Mouse (Mus musculus): ENCODE measurements around the gene Ehmt1. TPM values are rescaled to one million over a fixed set of nuclear protein-coding genes. Genes with fewer than 3 reads are reported as not detected.
"Not testable (repeated sequence)": the region's sequence is repeated elsewhere in the genome, so short reads cannot be mapped to it uniquely, and the experiment has no call there.

Ehmt1 gene
- total RNA-seq (2021) = 10 to 100 TPM; 31.7 to 36.7 TPM

DNA sequence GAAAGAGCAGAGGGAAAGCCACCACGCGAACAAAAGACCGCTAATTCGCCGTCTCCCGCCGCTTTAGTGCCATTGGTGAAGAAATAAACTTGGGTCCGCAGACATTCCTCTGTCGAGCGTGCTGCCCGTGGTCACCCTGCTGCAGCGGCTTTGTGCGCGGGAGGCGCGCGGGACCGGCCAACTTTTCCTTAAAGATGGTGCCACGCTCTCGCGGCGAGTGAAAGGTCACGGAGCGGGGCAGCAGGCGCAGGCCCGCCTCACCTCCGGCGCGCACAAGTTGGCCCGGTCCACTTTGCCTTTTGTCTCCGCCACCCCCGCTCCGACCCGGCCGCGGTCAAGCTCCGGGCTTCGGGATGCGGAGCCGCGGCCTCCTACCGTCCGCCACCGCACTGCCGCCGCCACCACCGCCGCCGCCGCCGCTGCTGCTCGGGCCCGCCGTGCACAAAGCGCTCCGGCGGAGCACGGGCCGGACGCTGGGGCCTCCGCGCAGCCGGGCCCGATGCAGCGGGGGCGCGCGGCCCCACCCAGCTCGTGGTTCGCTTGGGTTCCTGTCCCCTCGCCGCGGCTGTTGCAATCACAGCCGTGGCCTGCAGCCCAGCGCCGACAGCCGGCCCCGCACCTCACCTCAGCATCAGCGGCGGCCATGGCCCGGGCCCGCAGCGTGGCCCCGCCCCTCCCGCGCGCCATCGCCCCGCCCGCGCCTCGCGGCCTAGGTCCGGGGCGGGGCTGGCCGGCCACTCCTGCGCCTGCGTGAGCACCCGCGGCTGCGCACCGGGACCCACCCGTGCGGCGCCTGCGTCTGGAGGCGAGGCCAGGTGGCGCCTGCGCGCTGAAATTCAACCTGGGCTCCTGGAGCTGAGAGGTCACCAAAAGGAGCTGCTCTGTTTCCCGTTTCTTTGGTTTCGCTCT is at the start of gene Ehmt1:
Gene Ehmt1 (minus strand): TSS at position 685 of the 909 bp plus-strand sequence.
- intact Hi-C loops (cut with DNase I) = loop anchor here (5.0 kb wide), 1 partner anchor 67 kb away; no protein-coding TSS in a partner anchor

DNA sequence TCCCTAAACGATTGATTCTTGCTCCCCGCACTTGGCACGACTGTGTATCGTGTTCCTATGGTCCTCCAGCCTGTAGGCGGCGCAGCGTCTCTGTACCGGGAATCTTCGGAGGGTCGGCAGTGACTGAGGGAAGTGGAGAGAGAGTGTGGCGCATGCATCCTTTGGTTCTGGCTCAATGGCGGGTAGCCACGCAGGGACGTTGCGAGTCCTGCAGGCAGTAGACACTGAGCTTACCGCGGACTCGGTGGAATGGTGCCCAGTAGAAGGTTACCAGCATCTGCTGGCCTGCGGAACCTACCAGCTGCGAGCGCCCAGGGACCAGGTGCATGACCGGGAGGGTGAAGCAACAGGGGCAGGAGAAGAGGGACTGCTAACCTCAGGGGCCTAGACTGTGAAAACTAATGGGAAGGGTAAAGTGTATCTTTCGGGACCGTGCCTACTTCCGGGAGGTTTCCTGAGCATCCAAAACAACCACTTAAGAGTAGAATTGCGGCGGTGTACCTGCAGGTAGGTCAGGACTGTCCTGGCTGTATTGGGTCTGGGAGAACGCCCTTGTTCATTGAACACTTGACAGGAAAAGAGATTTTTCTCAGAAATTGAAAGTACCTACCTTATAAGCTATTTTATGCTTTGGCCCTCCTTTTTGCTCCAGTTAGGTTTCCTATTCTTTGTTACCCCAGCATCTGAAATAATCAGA is 43.0 kb upstream of the Ehmt1 start, which contains the start of gene Dph7:
Gene Dph7 (plus strand): TSS at position 97 of the 697 bp plus-strand sequence.
- DNase-seq = peak; percentile 84 to 86
- intact Hi-C loops (cut with DNase I) = loop anchor here (2.0 kb wide), 1 partner anchor 38 kb away; no protein-coding TSS in a partner anchor

More for the DNA sequence above, at the start of gene Ehmt1:
- DNase-seq = peak; percentile 95

- no peak for DNase-seq
- intact Hi-C loops (cut with DNase I) = no loop called here
Measured at GRCm38 (mm10) chr2:24960910-24961309, 41.5 kb upstream of the Ehmt1 start.

DNA sequence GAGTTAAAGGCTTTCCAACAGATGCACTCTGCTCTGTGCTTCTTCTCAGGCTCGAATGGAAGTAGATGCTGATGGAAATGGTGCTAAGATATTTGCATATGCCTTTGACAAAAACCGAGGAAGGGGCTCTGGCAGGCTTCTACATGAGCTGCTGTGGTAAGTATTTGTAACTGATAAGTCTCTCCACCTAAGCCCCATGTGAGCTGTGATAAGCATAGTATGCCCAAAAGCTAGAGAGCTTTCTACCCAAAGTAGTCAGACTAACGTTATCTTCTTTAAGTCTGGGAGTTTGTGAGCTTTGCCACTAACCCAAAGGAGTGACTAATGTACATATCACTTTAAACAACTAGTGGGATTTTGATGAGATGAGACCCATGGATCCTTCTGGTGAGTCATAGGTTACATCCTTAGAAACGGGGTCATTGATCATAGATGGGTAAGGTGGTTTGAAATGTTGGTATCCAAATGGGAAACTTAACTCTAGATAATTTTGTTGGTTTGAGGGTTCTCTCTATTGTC is 33.2 kb upstream of the Ehmt1 start:
- intact Hi-C loops (cut with DNase I) = no loop called here
- DNase-seq = no peak

DNA sequence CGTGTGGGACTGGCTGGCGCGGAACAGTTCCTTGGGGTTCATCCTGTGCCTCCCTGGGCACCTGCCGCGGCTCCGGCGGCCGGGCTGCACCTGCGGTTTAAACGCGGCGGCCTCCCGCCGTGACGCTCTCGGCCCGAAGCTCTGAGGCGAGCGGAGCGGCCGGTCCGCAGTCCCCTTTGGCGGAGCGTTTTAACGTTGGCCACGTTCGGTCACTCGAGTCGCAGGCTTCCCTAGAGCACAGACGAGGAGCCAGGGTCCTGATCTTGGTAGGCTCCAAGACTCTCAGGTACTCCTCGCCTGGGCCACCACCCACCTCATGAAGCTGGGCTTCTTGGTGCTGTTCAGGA is 30.7 kb upstream of the Ehmt1 start:
- no peak for DNase-seq
- intact Hi-C loops (cut with DNase I) = no loop called here

- peak; percentile 97 to 98 for DNase-seq
- intact Hi-C loops (cut with DNase I) = loop anchor here (2.0 to 10.0 kb wide), 2 partner anchors 27 to 375 kb away; no protein-coding TSS in a partner anchor
Measured at GRCm38 (mm10) chr2:24949421-24950188, 30.2 kb upstream of the Ehmt1 start, which contains the start of gene Zmynd19. TSS of gene Zmynd19 (plus strand) at chr2:24949792.

DNA sequence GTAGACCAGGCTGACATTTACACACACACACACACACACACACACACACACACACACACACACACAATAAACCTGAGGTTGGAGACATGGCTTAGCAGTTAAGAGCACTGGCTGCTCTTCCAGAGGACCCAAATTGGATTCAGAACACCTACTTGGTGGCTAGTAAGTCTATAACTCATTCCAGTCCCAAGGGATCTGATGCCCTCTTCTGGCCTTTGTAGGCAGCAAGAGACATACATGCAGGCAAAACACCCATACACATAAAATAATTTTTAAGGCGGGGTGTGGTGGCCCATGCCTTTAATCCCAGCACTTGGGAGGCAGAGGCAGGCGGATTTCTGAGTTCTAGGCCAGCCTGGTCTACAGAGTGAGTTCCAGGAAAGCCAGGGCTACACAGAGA is 24.9 kb upstream of the Ehmt1 start:
- intact Hi-C loops (cut with DNase I) = loop anchor here (2.0 to 10.0 kb wide), 2 partner anchors 92 to 370 kb away; no protein-coding TSS in a partner anchor
- not testable (repeated sequence) for DNase-seq

DNA sequence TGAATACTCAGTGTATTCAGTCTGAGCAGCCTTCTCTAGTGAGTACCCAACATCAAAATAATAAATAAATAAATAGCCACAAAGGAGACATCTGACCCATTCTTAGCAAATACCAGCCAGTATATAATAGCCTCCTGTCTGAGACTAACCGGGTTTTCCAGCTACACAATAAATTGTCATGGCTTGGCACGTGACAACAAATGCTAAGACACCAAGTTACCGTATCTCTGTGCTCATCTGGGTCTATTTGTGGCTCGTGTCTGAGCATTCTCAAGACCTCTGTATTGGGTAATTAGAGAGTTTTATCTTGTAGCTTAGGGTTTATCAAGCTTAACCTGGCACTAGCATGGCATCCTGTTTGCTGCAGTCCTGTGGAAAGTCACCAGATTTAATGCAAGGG is 22.7 kb upstream of the Ehmt1 start:
- DNase-seq = no peak
- intact Hi-C loops (cut with DNase I) = loop anchor here (10.0 kb wide), 1 partner anchor 367 kb away; no protein-coding TSS in a partner anchor

- intact Hi-C loops (cut with DNase I) = no loop called here
- peak; percentile 83 to 88 for DNase-seq
Measured at GRCm38 (mm10) chr2:24935057-24935796, 15.8 kb upstream of the Ehmt1 start, which contains the start of gene Arrdc1. TSS of gene Arrdc1 (minus strand) at chr2:24935252.

GRCm38 (mm10) chr2:24934441-24934963 is 15.1 kb upstream of the Ehmt1 start:
- intact Hi-C loops (cut with DNase I) = no loop called here

DNA sequence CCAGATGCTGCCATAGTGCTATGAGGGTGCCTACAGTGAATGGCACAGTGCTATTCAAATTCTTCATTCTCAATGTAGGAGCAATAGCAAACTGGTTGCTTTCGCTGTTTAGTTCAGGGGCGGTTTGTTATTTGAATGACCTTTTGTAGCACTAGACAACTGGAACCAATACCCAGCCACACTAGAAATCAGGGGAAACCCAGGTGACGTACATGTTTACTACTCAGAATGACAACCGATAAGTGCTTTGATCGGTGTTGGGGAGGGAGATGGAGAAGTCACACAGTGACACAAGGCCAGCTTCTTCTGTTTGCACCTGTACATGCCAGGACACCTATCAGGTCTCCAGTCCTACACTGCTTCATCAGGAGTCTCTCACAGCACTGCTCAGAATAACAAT is 10.2 kb upstream of the Ehmt1 start:
- no peak for DNase-seq
- intact Hi-C loops (cut with DNase I) = no loop called here

More at GRCm38 (mm10) chr2:24934441-24934963, 15.1 kb upstream of the Ehmt1 start:
- peak in 1 of 2 experiments; percentile 14 for DNase-seq

DNA sequence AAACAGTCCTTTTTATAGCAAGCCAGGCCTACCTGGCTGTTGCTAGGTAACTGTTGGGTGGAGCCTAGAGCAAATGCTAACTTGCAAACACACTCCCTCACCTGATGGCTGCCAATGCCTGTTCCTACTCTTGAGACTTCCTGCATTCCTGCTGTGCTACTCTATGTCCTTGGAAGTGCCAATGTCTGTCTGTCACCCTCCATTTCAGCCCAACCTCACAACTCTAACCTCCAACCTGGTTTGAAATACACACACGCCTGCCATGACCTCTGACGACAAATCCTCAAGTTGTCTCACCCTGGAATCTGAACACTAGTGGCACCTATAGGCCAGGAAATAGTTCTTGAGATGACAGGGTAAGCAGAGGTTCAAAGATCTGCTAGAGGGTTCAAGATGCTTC is 9.7 kb upstream of the Ehmt1 start:
- intact Hi-C loops (cut with DNase I) = no loop called here
- no peak for DNase-seq

GRCm38 (mm10) chr2:24927810-24928479 is 8.5 kb upstream of the Ehmt1 start:
- DNase-seq = no peak
- intact Hi-C loops (cut with DNase I) = no loop called here

DNA sequence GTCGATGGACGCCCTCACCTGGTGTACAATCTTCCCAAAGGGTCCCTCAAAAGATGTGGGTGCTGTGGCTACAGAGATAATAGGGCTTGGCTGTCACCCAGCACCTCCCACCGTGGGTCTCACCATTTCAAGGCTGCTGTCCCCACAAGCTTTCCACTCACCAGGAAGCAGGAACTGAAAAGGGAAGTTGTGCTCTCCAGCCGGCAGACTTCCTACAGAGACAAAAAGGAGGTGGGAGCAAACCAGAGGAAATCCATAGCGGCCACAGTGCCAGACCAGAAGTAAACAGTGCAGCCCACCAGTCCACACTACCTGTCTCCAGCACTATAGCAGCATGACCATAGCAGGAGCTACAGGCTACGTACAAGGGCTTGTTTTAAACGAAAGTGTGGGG is 7.5 kb upstream of the Ehmt1 start:
- intact Hi-C loops (cut with DNase I) = no loop called here
- no peak for DNase-seq

GRCm38 (mm10) chr2:24926345-24926964 is 7.0 kb upstream of the Ehmt1 start:
- DNase-seq = no peak
- intact Hi-C loops (cut with DNase I) = no loop called here

DNA sequence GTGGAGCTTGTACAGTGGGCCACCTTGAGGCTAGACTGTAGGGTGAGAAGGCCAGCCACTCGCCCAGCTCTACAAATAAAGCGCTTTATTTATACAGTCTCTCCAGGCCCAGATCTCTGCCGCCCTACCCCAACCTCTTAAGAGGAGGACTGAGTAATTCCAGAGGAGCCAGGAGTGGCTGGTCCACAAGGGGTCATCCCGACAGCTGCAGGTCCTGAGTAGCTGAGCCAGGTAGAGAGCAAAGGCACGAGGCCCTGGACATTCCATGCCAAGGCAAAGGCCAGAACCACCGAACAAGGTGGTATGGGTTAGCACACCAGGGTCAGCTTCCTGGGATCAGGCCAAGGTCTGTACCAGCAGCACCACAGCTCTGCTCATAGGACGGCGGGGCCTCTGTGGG is 5.9 kb upstream of the Ehmt1 start:
- intact Hi-C loops (cut with DNase I) = no loop called here
- no peak for DNase-seq

GRCm38 (mm10) chr2:24923561-24923960 is 4.1 kb upstream of the Ehmt1 start:
- intact Hi-C loops (cut with DNase I) = loop anchor here (2.0 kb wide), 1 partner anchor 25 kb away; the partner anchor contains the start of gene Zmynd19
- DNase-seq = no peak

- no peak for DNase-seq
- intact Hi-C loops (cut with DNase I) = loop anchor here (5.0 kb wide), 1 partner anchor 68 kb away; no protein-coding TSS in a partner anchor
Measured at GRCm38 (mm10) chr2:24919839-24920175, 393 bp upstream of the Ehmt1 start.
